Mouse (Mus musculus) ES-Bruce4 (cell line): ENCODE data around the gene Crybb3.

Source experiments
- CTCF ChIP-seq: IDR thresholded peaks from one replicate; pipeline ENCODE4 v1.8.1; 2011; ENCODE audit warnings: low read depth, low read length
- POLR2A ChIP-seq: IDR thresholded peaks from one replicate; pipeline ENCODE4 v1.8.1; 2011; ENCODE audit warnings: low read length; ENCODE audit not compliant: insufficient read depth

DNA sequence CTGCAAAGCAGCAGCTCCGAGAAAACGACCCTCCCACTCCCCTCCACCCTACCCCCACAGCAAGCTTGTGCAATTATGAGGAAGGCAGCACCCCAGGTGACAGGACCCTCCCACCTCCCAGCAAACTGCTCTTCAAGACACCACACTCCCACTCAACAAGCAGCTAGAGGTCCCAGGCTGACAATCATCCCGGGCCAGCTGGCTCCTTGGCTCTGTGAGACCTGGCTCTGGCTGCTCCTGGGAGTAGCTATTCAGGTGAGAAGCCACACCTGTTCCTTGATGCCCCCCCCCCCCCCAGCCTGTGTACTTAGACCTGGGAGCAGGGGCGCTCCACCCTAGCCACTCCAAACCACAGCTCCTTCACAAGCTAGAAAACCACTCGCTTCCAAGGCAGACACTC, 31.7 kb upstream of the Crybb3 start:
- no peak for TF ChIP-seq POLR2A
- TF ChIP-seq CTCF = no peak
